Mouse (Mus musculus) heart, embryonic 14.5 days (tissue): ENCODE data around the gene Oip5. TPM values are rescaled to one million over a fixed set of nuclear protein-coding genes. Genes with fewer than 3 reads are reported as not detected.
"Not testable (repeated sequence)": the region's sequence is repeated elsewhere in the genome, so short reads cannot be mapped to it uniquely, and the experiment has no call there.

Experiments used
- ATAC-seq: fragments of 200-750 bp; cut with Nextera tagmentation; 2 replicates; pipeline ENCODE4 v1.8.0; 2017; ENCODE audit warnings: low read depth, moderate TSS enrichment; ENCODE audit not compliant: insufficient number of reproducible peaks, insufficient read depth, low FRiP score
- H3K27ac ChIP-seq, 2 experiments: fragments of 200-500 bp in 1 of 2; fragments of 300-500 bp in 1 of 2; sonication (generic) in 1 of 2; replicated peaks in 1 of 2; 2 replicates each; pipeline ENCODE4 v1.5.1; 2012 to 2014; ENCODE audit warnings: low read depth in 2 of 2, low read length in 2 of 2, control low read depth in 1 of 2, mild to moderate bottlenecking in 1 of 2, mixed read lengths in 1 of 2; ENCODE audit not compliant: control insufficient read depth in 1 of 2, insufficient read depth in 1 of 2
- H3K27me3 ChIP-seq: fragments of 300-500 bp; sonication (generic); 2 replicates; pipeline ENCODE4 v1.6.1; 2014; ENCODE audit warnings: mild to moderate bottlenecking, low read length, control low read depth; ENCODE audit not compliant: control insufficient read depth, insufficient read depth
- H3K36me3 ChIP-seq: fragments of 300-500 bp; sonication (generic); 2 replicates; pipeline ENCODE4 v1.6.1; 2014; ENCODE audit warnings: mild to moderate bottlenecking, control low read depth, low read length, mixed read lengths; ENCODE audit not compliant: control insufficient read depth, insufficient read depth
- H3K4me1 ChIP-seq, 2 experiments: fragments of 200-500 bp in 1 of 2; fragments of 300-500 bp in 1 of 2; sonication (generic) in 1 of 2; 2 replicates each; pipeline ENCODE4 v1.6.1; 2012 to 2014; ENCODE audit warnings: low read length in 2 of 2, control low read depth in 1 of 2, mixed read lengths in 1 of 2; ENCODE audit not compliant: control insufficient read depth in 2 of 2, insufficient read depth in 2 of 2
- H3K4me2 ChIP-seq: fragments of 300-500 bp; sonication (generic); 2 replicates; pipeline ENCODE4 v1.6.1; 2014; ENCODE audit warnings: mild to moderate bottlenecking, low read length
- H3K4me3 ChIP-seq, 2 experiments: fragments of 200-500 bp in 1 of 2; fragments of 300-500 bp in 1 of 2; sonication (generic) in 1 of 2; 2 replicates each; pipeline ENCODE4 v1.5.1; 2012 to 2014; ENCODE audit warnings: low read length in 2 of 2, mild to moderate bottlenecking in 2 of 2, control low read depth in 1 of 2, low read depth in 1 of 2, moderate library complexity in 1 of 2; ENCODE audit not compliant: control insufficient read depth in 1 of 2, insufficient read depth in 1 of 2
- H3K9ac ChIP-seq: fragments of 300-500 bp; sonication (generic); 2 replicates; pipeline ENCODE4 v1.6.1; 2014; ENCODE audit warnings: mild to moderate bottlenecking, low read length
- H3K9me3 ChIP-seq: fragments of 300-500 bp; sonication (generic); 2 replicates; pipeline ENCODE4 v1.6.1; 2016; ENCODE audit warnings: low read length, control low read depth; ENCODE audit not compliant: control insufficient read depth
- WGBS: fragments of 180-500 bp; shearing (Covaris S2); extraction: QIAGEN DNeasy Blood & Tissue Kit; methylation state at CpG from one replicate; pipeline ENCODE4 v1.1.7; 2014; 5-methylcytosine and 5-hydroxymethylcytosine counted together
- polyA plus RNA-seq: library from polyadenylated mRNA; unstranded; fragments of >200 nt; fragmentation: Nextera tagmentation; extraction: Ambion mirVana; gene quantifications from 2 replicates; pipeline ENCODE4 v1.2.1, GENCODE M21; 2014

Oip5 gene
- polyA plus RNA-seq, 1 experiment from 2014 or later, result 20.7 TPM

DNA sequence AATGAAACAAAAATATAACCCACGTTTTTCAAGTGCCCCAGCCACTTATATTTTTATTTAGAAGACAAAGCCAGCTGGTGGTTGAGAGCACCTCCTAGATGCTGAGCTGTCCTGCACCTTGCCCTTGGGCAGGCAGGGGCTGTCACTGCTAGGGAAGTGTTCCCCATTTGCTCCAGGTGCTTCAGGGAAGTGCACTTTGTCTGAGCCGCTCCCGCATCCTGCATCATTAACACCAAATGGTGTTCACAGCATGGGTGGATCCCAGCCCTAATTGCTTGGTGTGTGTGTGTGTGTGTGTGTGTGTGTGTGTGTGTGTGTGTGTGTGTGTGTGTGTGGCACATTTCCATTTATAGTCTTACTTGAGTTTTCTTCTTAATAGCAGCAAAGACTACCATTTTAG, 16.7 kb downstream of the Oip5 start:
- H3K9me3 ChIP-seq, H3K9ac ChIP-seq, H3K4me2 ChIP-seq, H3K27ac ChIP-seq, H3K27me3 ChIP-seq, ATAC-seq, H3K4me3 ChIP-seq: not testable (repeated sequence)
- Histone ChIP-seq H3K4me1 (peaks cover 0 to 31% of the 10 kb centered on the region in 2 experiments), H3K36me3 (peaks cover 96% of the 10 kb centered on the region)
- WGBS, result 49% methylated on average over 3 of the region's 3 CpGs

DNA sequence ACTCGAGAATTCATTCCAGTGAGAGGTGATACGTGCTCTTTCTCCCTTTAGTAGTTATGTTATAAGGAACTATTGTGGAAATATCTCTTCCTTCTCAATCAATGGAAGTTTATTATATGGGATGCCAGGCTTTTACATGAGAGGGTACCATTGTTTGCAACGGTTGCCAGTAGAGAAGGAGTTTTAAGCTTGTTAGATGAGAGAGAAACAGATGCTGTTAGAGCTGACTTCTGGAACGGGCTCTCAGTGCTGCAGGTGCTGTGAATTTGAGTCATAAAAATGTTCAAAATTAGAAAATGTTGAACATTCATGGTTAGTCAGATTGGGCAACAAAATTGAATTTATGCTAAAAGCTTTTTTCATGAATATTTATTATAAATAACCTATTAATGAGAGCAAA, 17.2 kb downstream of the Oip5 start:
- WGBS, result 75% methylated on average over 4 of the region's 4 CpGs
- Histone ChIP-seq H3K4me2 (no peak overlapping the region), H3K9ac (no peak overlapping the region), H3K27ac (no peak overlapping the region), H3K4me3 (no peak overlapping the region), H3K27me3 (no peaks in the 10 kb centered on the region), H3K36me3 (peaks cover 96% of the 10 kb centered on the region), H3K9me3 (no peaks in the 10 kb centered on the region), H3K4me1 (peaks cover 0 to 35% of the 10 kb centered on the region in 2 experiments)
- no peak for ATAC-seq

GRCm38 (mm10) chr2:119596781-119597330, 21.4 kb downstream of the Oip5 start:
- no peak for ATAC-seq
- Histone ChIP-seq H3K4me3 (no peak overlapping the region), H3K4me2 (no peak overlapping the region), H3K36me3 (peaks cover 58% of the 10 kb centered on the region), H3K27ac (no peak overlapping the region), H3K27me3 (no peaks in the 10 kb centered on the region), H3K4me1 (peaks cover 0 to 31% of the 10 kb centered on the region in 2 experiments), H3K9me3 (no peaks in the 10 kb centered on the region), H3K9ac (no peak overlapping the region)
- 86% methylated on average over 8 of the region's 8 CpGs for WGBS

DNA sequence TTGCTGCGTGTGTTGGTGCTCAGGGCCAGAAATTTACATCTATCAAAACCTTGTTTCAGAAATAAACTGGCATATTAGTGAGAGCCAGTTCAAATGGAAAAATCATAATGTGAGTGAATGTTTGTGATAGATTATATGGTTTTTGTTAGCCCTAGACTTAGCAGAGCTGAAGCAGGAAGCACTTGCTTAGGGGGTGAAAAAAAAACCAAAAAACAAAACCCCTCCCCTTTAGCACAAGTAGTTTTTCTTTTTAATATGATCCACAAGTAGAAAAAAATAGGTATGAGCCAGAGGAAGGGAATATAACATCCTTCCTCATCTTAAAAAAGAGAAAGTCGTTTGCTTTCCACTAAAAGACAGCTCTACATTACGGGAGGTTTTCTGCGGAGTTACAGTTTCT, 23.0 kb downstream of the Oip5 start:
- Histone ChIP-seq H3K4me2 (peak overlapping the region; percentile 76), H3K9me3 (no peaks in the 10 kb centered on the region), H3K36me3 (peaks cover 42% of the 10 kb centered on the region), H3K4me3 (peak overlapping the region; percentile 63 to 96; a peak in 3 of 4 replicates), H3K27ac (peak overlapping the region; percentile 32 to 96; a peak in 3 of 4 replicates), H3K4me1 (peaks cover 0 to 19% of the 10 kb centered on the region in 2 experiments; a peak in 3 of 4 replicates), H3K27me3 (no peaks in the 10 kb centered on the region), H3K9ac (peak overlapping the region; percentile 97)
- ATAC-seq, result no peak
- 16% methylated on average over 4 of the region's 4 CpGs for WGBS

GRCm38 (mm10) chr2:119594113-119594981, 23.9 kb downstream of the Oip5 start:
- H3K27me3 ChIP-seq, result no peaks in the 10 kb centered on the region
- ATAC-seq, result peak; percentile 92
- peak overlapping the region; percentile 96 to 99 for H3K27ac ChIP-seq
- H3K4me3 ChIP-seq, result peak overlapping the region; percentile 63 to 96
- under 1% methylated on average over 61 of the region's 61 CpGs for WGBS
- peaks cover 32% of the 10 kb centered on the region for H3K36me3 ChIP-seq
- H3K9me3 ChIP-seq, result no peaks in the 10 kb centered on the region
- peaks cover 0 to 16% of the 10 kb centered on the region in 2 experiments; a peak in 2 of 4 replicates for H3K4me1 ChIP-seq
- peak overlapping the region; percentile 97 for H3K9ac ChIP-seq
- peak overlapping the region; percentile 76 for H3K4me2 ChIP-seq

GRCm38 (mm10) chr2:119593765-119594112, 24.5 kb downstream of the Oip5 start:
- Histone ChIP-seq H3K27me3 (no peaks in the 10 kb centered on the region), H3K27ac (peak overlapping the region; percentile 92 to 96), H3K9me3 (no peaks in the 10 kb centered on the region), H3K4me3 (peak overlapping the region; percentile 15 to 63; a peak in 3 of 4 replicates), H3K4me1 (peaks cover 0 to 16% of the 10 kb centered on the region in 2 experiments; a peak in 2 of 4 replicates), H3K9ac (peak overlapping the region; percentile 64), H3K4me2 (peak overlapping the region; percentile 61), H3K36me3 (peaks cover 26% of the 10 kb centered on the region)
- 5% methylated on average over 7 of the region's 7 CpGs for WGBS
- ATAC-seq, result no peak; the same call in 1 of the 2 replicates

DNA sequence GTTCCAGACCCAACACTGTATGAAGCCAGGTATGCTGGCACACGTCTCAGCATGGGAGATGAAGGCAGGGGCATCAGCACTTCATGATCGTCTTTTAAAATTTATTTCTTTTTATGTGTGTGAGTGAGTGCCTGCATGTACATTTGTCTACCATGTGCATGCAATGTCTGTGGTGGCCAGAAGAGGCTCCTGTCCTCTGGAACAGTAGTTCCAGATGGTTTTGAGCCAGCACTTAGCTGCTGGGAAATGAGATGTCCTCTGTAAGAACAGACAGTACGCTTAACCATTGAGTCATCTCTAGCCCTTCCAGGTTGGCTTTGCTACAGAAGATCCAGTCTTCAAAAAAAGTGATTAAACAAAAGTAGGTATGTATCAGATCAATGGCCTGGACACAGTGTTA, 27.0 kb downstream of the Oip5 start:
- Histone ChIP-seq H3K4me2 (no peak overlapping the region), H3K27me3 (no peaks in the 10 kb centered on the region), H3K4me1 (peaks cover 0 to 11% of the 10 kb centered on the region in 2 experiments; a peak in 2 of 4 replicates), H3K36me3 (peaks cover 2% of the 10 kb centered on the region), H3K27ac (no peak overlapping the region), H3K4me3 (no peak overlapping the region), H3K9me3 (no peaks in the 10 kb centered on the region), H3K9ac (no peak overlapping the region)
- no peak for ATAC-seq
- WGBS, result 93% methylated on average over 3 of the region's 3 CpGs
